Mouse (Mus musculus) large intestine, adult 2 months (tissue): ENCODE results near the gene Scarf2. TPM values are rescaled to one million over a fixed set of nuclear protein-coding genes. Genes with fewer than 3 reads are reported as not detected.

Experiments used
- DNase-seq: peaks from one replicate; pipeline ENCODE4 v3.0.0-alpha.2; 2012; ENCODE audit warnings: low read depth, low spot score
- WGBS: fragments of 180-500 bp; shearing (Covaris S2); methylation state at CpG from one replicate; pipeline ENCODE4 v1.1.7; 2018; 5-methylcytosine and 5-hydroxymethylcytosine counted together
- polyA plus RNA-seq: library from polyadenylated mRNA; depleted of rRNA; stranded (reverse); fragments of >200 nt; gene quantifications from 2 replicates; pipeline ENCODE4 v1.2.3, GENCODE M21; 2012; rRNA removed

Gene Scarf2
- polyA plus RNA-seq, 1 experiment = 10.5 TPM

DNA sequence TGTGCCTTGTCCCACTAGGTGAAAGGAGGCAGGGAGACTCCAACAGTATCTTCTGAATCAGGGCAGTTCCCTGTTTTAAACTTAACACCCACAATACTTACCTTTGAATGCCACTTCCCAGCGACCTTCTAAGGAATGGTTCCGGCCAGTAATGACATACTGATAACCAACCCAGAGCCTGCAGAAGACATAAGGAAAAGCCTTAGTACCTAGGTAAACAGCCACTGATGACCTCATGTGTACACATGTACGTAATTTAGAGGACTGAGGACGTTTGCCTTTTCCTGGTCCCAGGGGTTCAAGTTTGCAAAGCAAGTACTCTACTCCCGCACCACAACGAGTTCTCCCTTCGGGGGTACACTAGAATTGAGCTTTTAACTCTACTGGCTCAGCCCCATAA lies 60.1 kb downstream of the Scarf2 start:
- 62% methylated on average over 7 of the region's 7 CpGs for WGBS
- DNase-seq = no peak

Other genes starting within 250 kb of the Scarf2 start
- gene Lrrc74b, start 236.0 kb upstream of the Scarf2 start, polyA plus RNA-seq = 0.10 and 0.11 TPM in 2 replicates
- gene P2rx6, start 235.4 kb upstream of the Scarf2 start, polyA plus RNA-seq = 2.4 and 2.6 TPM in 2 replicates
- gene Slc7a4, start 214.1 kb upstream of the Scarf2 start, polyA plus RNA-seq = 21.3 and 21.6 TPM in 2 replicates
- gene Smpd4, start 177.9 kb upstream of the Scarf2 start, polyA plus RNA-seq = 33.0 and 47.3 TPM in 2 replicates
- gene Ccdc74a, start 150.8 kb upstream of the Scarf2 start, polyA plus RNA-seq = 0.79 and 1.2 TPM in 2 replicates
- gene Med15, start 64.4 kb upstream of the Scarf2 start, polyA plus RNA-seq = 57.1 and 86.6 TPM in 2 replicates
- gene Klhl22, start 37.7 kb upstream of the Scarf2 start, polyA plus RNA-seq = 38.5 and 51.9 TPM in 2 replicates
- gene B830017H08Rik, start 35.8 kb downstream of the Scarf2 start, polyA plus RNA-seq = not detected in 2 replicates
- 8.8 and 11.0 TPM in 2 replicates for gene Car15, start 41.1 kb downstream of the Scarf2 start, polyA plus RNA-seq
- 0.48 and 1.5 TPM in 2 replicates for gene Gm20518, start 94.4 kb downstream of the Scarf2 start, polyA plus RNA-seq
- gene Tssk1, start 96.9 kb downstream of the Scarf2 start, polyA plus RNA-seq = 0.05 and 0.10 TPM in 2 replicates
- 82.4 and 104 TPM in 2 replicates for gene Dgcr2, start 101.3 kb downstream of the Scarf2 start, polyA plus RNA-seq
- not detected in 2 replicates for gene Tssk2, start 101.4 kb downstream of the Scarf2 start, polyA plus RNA-seq
- gene Ess2, start 114.1 kb downstream of the Scarf2 start, polyA plus RNA-seq = 12.1 and 17.4 TPM in 2 replicates
- gene Gsc2, start 117.8 kb downstream of the Scarf2 start, polyA plus RNA-seq = not detected in 2 replicates
- gene Slc25a1, start 130.9 kb downstream of the Scarf2 start, polyA plus RNA-seq = 191 and 199 TPM in 2 replicates
- not detected in 2 replicates for gene Vpreb2, start 183.1 kb downstream of the Scarf2 start, polyA plus RNA-seq